Mouse (Mus musculus) lung, adult 2 months (tissue): ENCODE measurements around the gene Polr3c.

Experiments used
- CTCF ChIP-seq: fragments of 200-500 bp; IDR thresholded peaks from 2 replicates; pipeline ENCODE4 v1.5.1; 2011; ENCODE audit warnings: mild to moderate bottlenecking, low read length, control low read depth; ENCODE audit not compliant: insufficient read depth
- POLR2A ChIP-seq: fragments of 200-500 bp; IDR thresholded peaks from 2 replicates; pipeline ENCODE4 v1.6.1; 2011; ENCODE audit warnings: low read depth, mild to moderate bottlenecking, control low read depth, low read length, borderline replicate concordance; ENCODE audit errors: extremely low read depth

DNA sequence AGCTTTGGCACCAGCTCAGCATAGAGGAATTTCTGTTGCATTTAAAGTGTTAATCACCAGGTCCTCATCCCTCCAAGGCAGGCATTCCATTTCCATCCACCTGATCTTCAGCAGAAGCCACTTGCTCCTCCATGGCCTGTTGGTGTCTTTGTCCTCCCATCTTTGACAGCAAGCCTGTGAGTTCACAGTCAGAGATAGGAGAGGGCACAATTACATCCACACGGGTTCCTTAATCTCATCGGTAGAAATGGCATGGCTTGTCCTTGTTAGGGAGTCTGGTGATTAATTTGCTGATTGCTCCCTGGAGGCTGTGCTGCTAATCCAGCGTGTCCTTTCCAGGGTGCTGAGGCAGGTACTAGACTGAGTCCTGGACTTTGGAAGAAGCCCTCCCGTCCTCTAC, 53.9 kb downstream of the Polr3c start:
- TF ChIP-seq CTCF (no peak), POLR2A (no peak)
